Mouse (Mus musculus) heart, adult 2 months (tissue): ENCODE data around the gene Ptprd. TPM values are rescaled to one million over a fixed set of nuclear protein-coding genes. Genes with fewer than 3 reads are reported as not detected.
"Not testable (repeated sequence)": the region's sequence is repeated elsewhere in the genome, so short reads cannot be mapped to it uniquely, and the experiment has no call there.

ENCODE experiments used
- DNase-seq, 2 experiments: peaks; one replicate each; pipeline ENCODE4 v3.0.0; 2021
- H3K27ac ChIP-seq: fragments of 200-600 bp; 2 replicates; pipeline ENCODE4 v1.8.1; 2022
- H3K27me3 ChIP-seq: fragments of 200-500 bp; 2 replicates; pipeline ENCODE4 v1.6.1; 2012; ENCODE audit warnings: mild to moderate bottlenecking, low read length, inconsistent platforms, mixed read lengths; ENCODE audit not compliant: control insufficient read depth, insufficient read depth
- H3K36me3 ChIP-seq: fragments of 200-500 bp; 2 replicates; pipeline ENCODE4 v1.6.1; 2012; ENCODE audit warnings: low read length, inconsistent platforms; ENCODE audit not compliant: control insufficient read depth, insufficient read depth
- H3K4me1 ChIP-seq: fragments of 200-500 bp; 2 replicates; pipeline ENCODE4 v1.6.1; 2011; ENCODE audit warnings: low read length; ENCODE audit not compliant: control insufficient read depth, insufficient read depth
- H3K4me3 ChIP-seq: fragments of 200-600 bp; 2 replicates; pipeline ENCODE4 v1.8.1; 2022
- H3K79me2 ChIP-seq: fragments of 200-500 bp; replicated peaks from 2 replicates; pipeline ENCODE4 v1.6.1; 2012; ENCODE audit warnings: mild to moderate bottlenecking, inconsistent platforms, low read length, moderate library complexity, mixed read lengths; ENCODE audit not compliant: control insufficient read depth, insufficient read depth
- H3K9ac ChIP-seq: fragments of 200-500 bp; 2 replicates; pipeline ENCODE4 v1.6.1; 2012; ENCODE audit warnings: low read depth, mild to moderate bottlenecking, control low read depth, inconsistent platforms, low read length, mixed read lengths
- CTCF ChIP-seq: fragments of 200-600 bp; IDR thresholded peaks from 2 replicates; pipeline ENCODE4 v1.8.1; 2022; ENCODE audit warnings: antibody characterized with exemption, mild to moderate bottlenecking, moderate library complexity
- EP300 ChIP-seq: fragments of 200-500 bp; IDR thresholded peaks from 2 replicates; pipeline ENCODE4 v1.6.1; 2011; ENCODE audit warnings: low read depth, low read length, control low read depth; ENCODE audit not compliant: insufficient read depth
- POLR2A ChIP-seq: fragments of 200-500 bp; IDR thresholded peaks from 2 replicates; pipeline ENCODE4 v1.6.1; 2011; ENCODE audit warnings: mild to moderate bottlenecking, low read depth, low read length, control low read depth; ENCODE audit not compliant: insufficient read depth
- WGBS: fragments of 180-500 bp; shearing (Covaris S2); methylation state at CpG from one replicate; pipeline ENCODE4 v1.1.7; 2018; 5-methylcytosine and 5-hydroxymethylcytosine counted together
- intact Hi-C: fragments of 180-260 bp; cut with DNase I; formaldehyde crosslinking; loops from one replicate; pipeline ENCODE4 v1.15.1; 2025
- polyA plus RNA-seq: library from polyadenylated mRNA; depleted of rRNA; stranded (reverse); fragments of >200 nt; gene quantifications from 2 replicates; pipeline ENCODE4 v1.2.3, GENCODE M21; 2012
- total RNA-seq, 2 experiments: library from RNA; stranded (reverse); gene quantifications; 2 replicates each; pipeline ENCODE4 v1.2.3; 2021

Ptprd gene
- total and polyA plus RNA-seq, 3 experiments: 2.7 to 7.0 (median 5.3) TPM

DNA sequence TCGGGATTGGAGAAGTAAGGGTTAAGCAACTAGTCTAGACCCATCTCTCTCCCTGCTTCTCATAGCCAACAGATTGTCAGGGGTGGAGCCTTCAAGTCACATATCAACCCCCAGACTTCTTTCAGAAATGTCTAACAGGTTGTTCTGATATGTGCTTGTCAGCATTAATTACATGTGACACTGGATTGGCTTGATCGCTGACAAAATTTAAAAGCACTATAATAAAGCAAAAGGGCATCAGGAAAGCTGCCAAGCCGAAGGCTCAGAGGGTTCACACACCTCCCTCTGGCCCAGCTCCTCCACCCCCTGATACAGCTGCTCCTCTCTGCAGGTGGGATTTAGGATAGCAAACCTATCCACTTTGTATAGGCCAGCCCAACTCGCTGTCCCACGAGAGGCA is 1775.8 kb downstream of the Ptprd start:
- intact Hi-C loops: no loop called here
- DNase-seq: no peak
- Histone ChIP-seq H3K79me2 (no peaks in the 10 kb centered on the region; the same call in 1 of the 2 replicates), H3K27me3 (no peaks in the 10 kb centered on the region), H3K9ac (no peak overlapping the region), H3K36me3 (no peaks in the 10 kb centered on the region), H3K4me1 (no peaks in the 10 kb centered on the region), H3K27ac (no peak overlapping the region), H3K4me3 (no peak overlapping the region)
- 62% methylated on average over 5 of the region's 5 CpGs for WGBS
- TF ChIP-seq CTCF: no peak
- TF ChIP-seq EP300: no peak
- TF ChIP-seq POLR2A: no peak

DNA sequence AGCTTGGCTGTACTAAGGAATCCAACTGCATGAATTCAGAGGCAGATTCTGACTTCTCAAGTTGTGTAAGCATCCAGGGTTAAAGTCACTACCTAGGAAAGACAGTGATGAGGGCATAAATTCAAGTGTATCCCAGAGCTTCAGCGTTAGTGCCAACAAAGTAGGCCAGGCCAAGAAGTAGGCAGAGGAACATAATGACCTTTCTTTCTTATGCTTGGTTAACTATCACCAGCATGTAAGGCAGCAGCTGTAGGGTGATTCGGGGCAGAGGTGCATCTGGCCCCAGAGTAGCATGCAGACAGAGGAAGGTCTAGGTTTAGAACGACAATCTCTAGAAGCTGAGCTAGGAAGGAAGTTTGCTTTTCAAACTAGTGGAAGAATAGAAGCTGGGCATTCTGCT is 1782.0 kb downstream of the Ptprd start:
- DNase-seq: no peak
- H3K9ac ChIP-seq: no peak overlapping the region
- no peak overlapping the region for H3K27ac ChIP-seq
- H3K36me3 ChIP-seq: no peaks in the 10 kb centered on the region; the same call in 1 of the 2 replicates
- intact Hi-C loops: no loop called here
- WGBS: 36% methylated on average over 3 of the region's 3 CpGs
- no peaks in the 10 kb centered on the region; the same call in none of the 2 replicates for H3K4me1 ChIP-seq
- H3K79me2 ChIP-seq: no peaks in the 10 kb centered on the region
- no peaks in the 10 kb centered on the region for H3K27me3 ChIP-seq
- TF ChIP-seq POLR2A (no peak), EP300 (no peak), CTCF (no peak)
- H3K4me3 ChIP-seq: no peak overlapping the region

DNA sequence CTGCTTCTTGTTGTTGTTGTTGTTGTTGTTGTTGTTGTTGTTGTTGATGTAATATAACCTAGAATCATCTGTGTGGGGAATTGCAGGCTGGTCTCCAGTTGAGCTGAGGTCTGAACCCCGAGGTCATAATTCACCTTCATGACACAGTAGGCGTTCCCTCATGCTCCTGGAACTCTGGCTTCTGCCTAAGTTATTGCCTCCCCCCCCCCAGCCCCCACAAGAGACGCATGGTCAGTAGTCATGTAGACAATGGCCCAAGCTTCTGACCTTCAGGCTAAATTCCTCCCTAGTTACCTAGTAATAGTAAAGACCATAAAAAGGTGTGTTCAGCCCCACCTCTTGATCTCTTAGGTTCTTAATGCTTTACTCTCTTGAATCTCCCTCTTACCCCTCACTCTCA is 1784.7 kb downstream of the Ptprd start:
- H3K4me3 ChIP-seq, H3K4me1 ChIP-seq, H3K27ac ChIP-seq, DNase-seq, intact Hi-C loops, H3K27me3 ChIP-seq, H3K9ac ChIP-seq, H3K36me3 ChIP-seq, H3K79me2 ChIP-seq: not testable (repeated sequence)
- 78% methylated on average over 3 of the region's 3 CpGs for WGBS

DNA sequence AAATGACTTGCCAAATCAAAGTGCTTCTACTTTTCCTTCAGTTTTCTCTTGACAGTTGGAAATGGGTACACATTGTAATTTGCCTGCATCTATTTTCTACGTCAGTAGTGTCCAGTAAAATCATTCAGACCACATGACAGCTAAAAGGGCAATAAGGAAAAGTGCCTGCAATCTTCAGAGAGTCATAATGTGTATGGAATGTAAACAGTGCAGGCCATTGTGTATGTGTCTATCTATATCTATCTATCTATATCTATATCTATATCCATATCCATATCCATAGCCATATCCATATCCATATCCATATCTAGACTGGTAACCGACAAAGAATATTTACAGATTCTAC is 1786.6 kb downstream of the Ptprd start:
- TF ChIP-seq CTCF (no peak), EP300 (no peak), POLR2A (no peak)
- 67% methylated on average over 2 of the region's 2 CpGs for WGBS
- intact Hi-C loops: no loop called here

DNA sequence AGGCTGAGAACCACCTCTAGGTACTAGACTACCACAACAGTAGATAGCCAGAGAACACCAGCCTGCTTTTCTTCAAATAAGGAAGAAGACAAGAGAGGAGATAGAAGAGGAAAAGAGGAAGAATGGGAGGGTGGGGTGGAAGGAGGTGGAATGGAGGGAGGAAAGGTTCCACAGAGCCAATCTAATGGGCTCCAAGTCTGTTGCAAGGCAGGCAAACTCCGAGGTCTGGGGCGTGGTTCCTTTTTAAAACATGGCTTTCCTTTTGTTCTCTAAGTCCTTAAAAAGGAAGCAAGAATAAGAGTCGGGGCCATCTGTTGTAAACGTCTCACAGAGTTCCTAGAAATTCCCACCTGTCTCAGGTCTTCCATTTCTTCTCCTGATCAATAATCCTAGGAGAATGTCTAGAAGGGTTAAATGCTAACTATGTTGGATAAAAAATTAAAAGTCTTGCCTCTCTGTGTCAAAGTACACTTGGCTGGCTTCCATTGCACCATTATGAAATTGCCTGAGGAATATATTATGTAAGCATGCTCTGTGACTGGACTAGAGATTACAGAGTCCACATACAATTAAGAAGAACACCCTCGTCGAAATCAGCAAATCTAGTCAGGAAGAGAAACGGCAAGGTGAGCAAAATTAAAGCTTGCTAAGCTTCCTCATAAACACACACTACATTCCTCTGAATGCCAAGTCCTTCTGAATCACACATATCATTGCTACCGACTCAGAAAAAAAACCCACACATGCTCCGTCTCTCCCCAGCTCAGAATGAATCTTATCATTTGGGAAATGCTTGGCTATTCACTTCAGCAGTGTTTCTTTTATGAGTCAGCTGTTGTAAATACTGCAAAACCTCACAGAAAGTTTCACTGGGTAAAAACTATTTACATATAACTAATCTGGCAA is 1787.2 kb downstream of the Ptprd start:
- no peak overlapping the region; the same call in 1 of the 2 replicates for H3K9ac ChIP-seq
- intact Hi-C loops: no loop called here
- H3K36me3 ChIP-seq: no peaks in the 10 kb centered on the region; the same call in 1 of the 2 replicates
- WGBS: 20% methylated on average over 9 of the region's 9 CpGs
- H3K4me3 ChIP-seq: peak overlapping the region; percentile 22
- DNase-seq: no peak
- H3K4me1 ChIP-seq: peaks cover 1% of the 10 kb centered on the region
- H3K27me3 ChIP-seq: no peaks in the 10 kb centered on the region
- TF ChIP-seq CTCF (no peak), EP300 (no peak), POLR2A (no peak)
- H3K27ac ChIP-seq: no peak overlapping the region; the same call in 1 of the 2 replicates
- H3K79me2 ChIP-seq: no peaks in the 10 kb centered on the region

More for the DNA sequence above, 1786.6 kb downstream of the Ptprd start:
- Histone ChIP-seq H3K4me1 (peaks cover 1% of the 10 kb centered on the region), H3K79me2 (no peaks in the 10 kb centered on the region), H3K27ac (no peak overlapping the region; the same call in 1 of the 2 replicates), H3K4me3 (peak overlapping the region; percentile 22; the same call in 1 of the 2 replicates), H3K9ac (no peak overlapping the region), H3K36me3 (no peaks in the 10 kb centered on the region; the same call in 1 of the 2 replicates), H3K27me3 (no peaks in the 10 kb centered on the region)
- no peak for DNase-seq

DNA sequence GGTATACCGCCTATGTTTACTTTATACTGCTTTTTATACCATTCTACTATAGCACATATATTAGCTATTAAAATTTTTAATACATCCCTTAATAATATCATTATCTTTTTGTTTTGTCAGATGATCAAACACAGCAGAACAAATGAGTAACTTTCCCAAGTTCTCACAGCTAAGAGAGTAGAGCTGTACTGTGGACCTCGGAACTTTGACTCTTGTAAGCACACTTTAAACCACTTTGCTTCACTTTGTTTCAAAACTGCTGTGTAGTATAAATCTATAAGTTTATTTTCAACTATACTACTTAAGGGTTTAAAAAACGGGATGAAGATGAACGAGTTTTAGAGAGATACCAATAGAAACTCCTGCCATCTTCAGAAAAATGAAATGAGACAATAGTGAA is 1789.6 kb downstream of the Ptprd start:
- Histone ChIP-seq H3K27me3 (no peaks in the 10 kb centered on the region), H3K79me2 (no peaks in the 10 kb centered on the region), H3K9ac (no peak overlapping the region), H3K36me3 (no peaks in the 10 kb centered on the region; the same call in 1 of the 2 replicates), H3K27ac (no peak overlapping the region), H3K4me3 (no peak overlapping the region), H3K4me1 (peaks cover 1% of the 10 kb centered on the region)
- no peak for DNase-seq
- TF ChIP-seq POLR2A (no peak), CTCF (no peak), EP300 (no peak)
- 88% methylated on average over 4 of the region's 4 CpGs for WGBS
- intact Hi-C loops: no loop called here
